Comparison of ENCODE assay signal across 34 mouse cellular contexts in the genomic region with DNA sequence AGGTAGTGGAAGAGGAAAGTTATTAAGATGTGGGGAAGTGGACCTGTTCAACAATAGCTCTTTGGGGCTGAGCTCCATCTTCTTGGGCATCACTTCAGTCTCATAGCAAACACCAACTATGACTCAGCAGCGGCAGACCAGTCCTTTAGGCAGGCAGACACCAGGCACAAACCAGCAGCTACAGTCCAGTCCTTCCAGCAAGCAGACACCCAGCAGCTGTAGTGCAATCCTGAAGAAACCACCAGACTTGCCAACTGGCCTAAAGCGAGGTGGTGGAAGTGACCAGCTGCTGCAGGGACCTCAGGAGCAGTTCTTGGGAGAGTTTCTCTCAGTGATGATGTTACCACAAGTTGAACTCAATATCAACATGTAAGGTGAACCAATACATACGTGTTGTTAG. TPM values are rescaled to one million over a fixed set of nuclear protein-coding genes. Genes with fewer than 3 reads are reported as not detected.
"Had no signal": no experiment of that assay in that cellular context is flagged by ENCODE, and none has a peak within 500 bp of the region (broad histone marks: within the 10 kb centered on the region; RNA-seq: fewer than 3 reads in every experiment).

No protein-coding gene starts in this region.

- DNase-seq: left cerebral cortex, postnatal 4 days; liver; liver, embryonic 13.5 days; liver, postnatal 0 days; lung, adult 18-20 months; lung, adult 2 months; lung, embryonic 14.5 days; lung, postnatal 10 days; lung, postnatal 14 days; lung, postnatal 36 days; lung, postnatal 4 days; midbrain, embryonic 14.5 days had no signal

- H3K27me3 ChIP-seq: limb, embryonic 15.5 days; liver, embryonic 12.5 days; liver, embryonic 13.5 days; liver, embryonic 15.5 days; lung, embryonic 15.5 days; megakaryocyte, embryonic 14.5 days; midbrain, embryonic 13.5 days; midbrain, embryonic 15.5 days had no signal

- H3K4me1 ChIP-seq: limb, embryonic 10.5 days; limb, embryonic 12.5 days; limb, embryonic 13.5 days; limb, embryonic 15.5 days; liver, embryonic 12.5 days; liver, embryonic 13.5 days; lung, embryonic 15.5 days; midbrain, embryonic 10.5 days; midbrain, embryonic 12.5 days; midbrain, embryonic 13.5 days; midbrain, embryonic 15.5 days had no signal

- ATAC-seq: liver, embryonic 12.5 days; liver, postnatal 0 days; lung, postnatal 0 days; midbrain, embryonic 13.5 days; midbrain, embryonic 15.5 days; midbrain, embryonic 16.5 days had no signal

- H3K27ac ChIP-seq: limb, embryonic 10.5 days; limb, embryonic 12.5 days; limb, embryonic 13.5 days; limb, embryonic 15.5 days; liver, embryonic 12.5 days; liver, embryonic 13.5 days; liver, embryonic 14.5 days; liver, embryonic 15.5 days; lung, embryonic 15.5 days; macrophage; midbrain, embryonic 10.5 days; midbrain, embryonic 12.5 days; midbrain, embryonic 13.5 days; midbrain, embryonic 15.5 days had no signal

- H3K36me3 ChIP-seq: limb, embryonic 10.5 days; limb, embryonic 12.5 days; limb, embryonic 13.5 days; limb, embryonic 15.5 days; liver, embryonic 12.5 days; liver, embryonic 13.5 days; liver, embryonic 15.5 days; lung, embryonic 15.5 days; midbrain, embryonic 10.5 days; midbrain, embryonic 12.5 days; midbrain, embryonic 13.5 days; midbrain, embryonic 15.5 days had no signal

- H3K9ac ChIP-seq: limb, embryonic 12.5 days; limb, embryonic 13.5 days; limb, embryonic 15.5 days; liver, embryonic 12.5 days; liver, embryonic 13.5 days; liver, embryonic 14.5 days; liver, embryonic 15.5 days; liver, postnatal 0 days; lung, embryonic 14.5 days; lung, embryonic 15.5 days; midbrain, embryonic 12.5 days; midbrain, embryonic 13.5 days; midbrain, embryonic 15.5 days had no signal

- H3K4me3 ChIP-seq: limb, embryonic 10.5 days; limb, embryonic 12.5 days; limb, embryonic 13.5 days; limb, embryonic 15.5 days; liver, embryonic 12.5 days; liver, embryonic 13.5 days; liver, embryonic 15.5 days; lung, embryonic 15.5 days; megakaryocyte, embryonic 14.5 days; midbrain, embryonic 10.5 days; midbrain, embryonic 12.5 days; midbrain, embryonic 13.5 days; midbrain, embryonic 15.5 days; myocyte had no signal

RNA-seq across cellular contexts. Expression of a gene that starts 4.9 kb away (rescaled TPM):
- polyA plus RNA-seq: myocyte had no signal

RNA-seq across cellular contexts. Expression of a gene that starts 11.0 kb away (rescaled TPM):
- total RNA-seq: left cerebral cortex, postnatal 4 days; midbrain, postnatal 0 days had no signal
- polyA plus RNA-seq: limb, embryonic 10.5 days; limb, embryonic 12.5 days; midbrain, embryonic 10.5 days; midbrain, embryonic 12.5 days; midbrain, embryonic 13.5 days; midbrain, embryonic 16.5 days; myocyte; neural tube, embryonic 11.5 days had no signal

RNA-seq across cellular contexts. Expression of a gene that starts 36.7 kb away (rescaled TPM):
- total RNA-seq: megakaryocyte progenitor cell, adult 5-6 weeks; megakaryocyte-erythroid progenitor cell, adult 5-6 weeks had no signal

RNA-seq across cellular contexts. Expression of a gene that starts 46.1 kb away (rescaled TPM):
- total RNA-seq: megakaryocyte progenitor cell, adult 5-6 weeks; megakaryocyte, adult 5-6 weeks; megakaryocyte-erythroid progenitor cell, adult 5-6 weeks had no signal
- polyA plus RNA-seq: macrophage had no signal
